Mouse (Mus musculus) left cerebral cortex, postnatal 10 days (tissue): Measurements from ENCODE around the gene Ascl2. TPM values are rescaled to one million over a fixed set of nuclear protein-coding genes. Genes with fewer than 3 reads are reported as not detected.

Experiments
- DNase-seq, 2 experiments: peaks; one replicate each; pipeline ENCODE4 v3.0.0; 2021 to 2022; ENCODE audit warnings: low spot score in 2 of 2, mixed read lengths in 1 of 2; ENCODE audit errors: extremely low spot score in 1 of 2
- intact Hi-C: fragments of 180-260 bp; cut with DNase I; formaldehyde crosslinking; loops from one replicate; pipeline ENCODE4 v1.15.1; 2025
- total RNA-seq, 2 experiments: library from RNA; stranded (reverse); gene quantifications; 2 replicates each; pipeline ENCODE4 v1.2.3; 2021

Gene Ascl2
- total RNA-seq, 2 experiments from 2014 or later, result 0.43 to 0.58 TPM

DNA sequence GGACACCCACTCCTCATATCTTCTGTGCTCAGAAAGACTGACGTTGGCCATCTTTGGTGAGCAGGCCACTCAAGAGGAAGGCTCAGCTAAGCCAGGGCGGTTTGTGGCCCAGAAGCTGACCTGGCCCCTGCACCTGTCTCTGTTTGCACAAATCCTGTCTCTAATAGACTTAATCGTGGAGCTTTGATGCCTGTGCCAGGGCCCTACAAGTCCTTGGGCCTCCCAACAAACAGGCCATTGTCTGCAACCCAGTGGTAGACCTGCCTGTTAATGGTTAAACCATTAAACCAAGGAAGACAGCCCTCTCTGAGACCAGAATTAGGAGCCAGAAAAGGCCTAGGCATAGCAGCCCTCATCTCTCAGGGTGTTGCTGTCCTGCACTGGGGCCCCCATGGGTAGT, 36.6 kb downstream of the Ascl2 start:
- intact Hi-C loops, result no loop called here
- DNase-seq, result no peak

DNA sequence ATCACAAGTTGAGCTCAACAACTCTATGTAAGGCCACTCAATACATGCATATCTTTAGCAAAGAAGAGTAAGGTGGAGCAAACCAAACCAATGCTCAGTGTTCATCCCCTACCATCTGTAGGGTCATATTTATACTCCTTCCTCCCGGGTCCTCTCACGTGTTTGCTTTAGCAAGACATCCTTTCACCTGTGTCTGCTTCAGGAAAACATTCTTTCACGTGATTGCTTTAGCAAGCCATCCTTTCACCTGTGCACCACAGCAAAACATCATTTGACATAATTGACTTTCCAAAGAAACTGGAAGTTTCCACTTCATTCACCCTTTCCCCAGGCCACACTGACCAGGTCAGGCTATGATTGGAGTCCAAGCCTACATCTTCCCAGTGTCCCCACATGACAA, 38.0 kb downstream of the Ascl2 start, which contains the start of gene Th:
Gene Th, minus strand, starts transcription at position 101 of the 400 bp plus-strand sequence.
- intact Hi-C loops, result no loop called here
- DNase-seq, result no peak

DNA sequence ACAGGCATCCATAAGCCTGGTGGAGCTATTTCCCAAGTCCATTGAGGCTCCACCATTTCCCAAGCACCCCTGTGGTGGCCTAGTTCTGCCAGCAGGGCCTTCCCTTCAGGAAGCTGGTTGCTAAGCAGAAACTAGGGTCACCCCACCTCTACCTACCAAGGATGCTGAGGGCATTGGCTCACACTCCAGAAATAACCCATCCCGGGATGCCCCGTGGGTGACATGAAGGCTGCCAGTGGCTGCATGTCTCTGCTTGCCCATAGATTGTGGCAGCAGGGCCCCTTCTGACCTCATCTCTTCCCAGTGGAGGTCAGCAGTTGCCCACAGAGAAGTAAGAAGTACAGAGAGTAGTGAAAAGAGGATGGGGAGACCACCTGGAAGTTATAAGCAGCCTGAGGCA, 39.5 kb downstream of the Ascl2 start:
- DNase-seq, result no peak
- intact Hi-C loops, result no loop called here

DNA sequence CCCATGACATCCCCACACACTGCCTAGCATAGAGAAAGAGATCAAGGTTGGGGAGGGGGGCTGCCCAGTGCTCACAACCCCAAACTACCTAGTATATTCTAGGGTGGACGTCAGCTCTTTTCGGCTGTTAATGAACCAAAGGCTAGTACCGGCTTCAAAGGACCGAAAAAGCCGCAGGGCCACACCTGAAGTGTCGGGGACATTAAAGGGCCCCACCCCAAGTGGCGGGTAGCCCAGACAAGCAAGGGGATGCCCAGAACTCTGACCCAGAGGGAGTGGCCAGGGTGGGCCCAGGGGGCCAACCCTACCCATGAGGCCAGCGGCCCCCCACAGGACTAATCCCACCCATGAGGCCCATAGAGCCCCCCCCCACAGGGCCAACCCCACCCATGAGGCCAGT, 41.8 kb downstream of the Ascl2 start:
- intact Hi-C loops, result no loop called here
- no peak for DNase-seq

DNA sequence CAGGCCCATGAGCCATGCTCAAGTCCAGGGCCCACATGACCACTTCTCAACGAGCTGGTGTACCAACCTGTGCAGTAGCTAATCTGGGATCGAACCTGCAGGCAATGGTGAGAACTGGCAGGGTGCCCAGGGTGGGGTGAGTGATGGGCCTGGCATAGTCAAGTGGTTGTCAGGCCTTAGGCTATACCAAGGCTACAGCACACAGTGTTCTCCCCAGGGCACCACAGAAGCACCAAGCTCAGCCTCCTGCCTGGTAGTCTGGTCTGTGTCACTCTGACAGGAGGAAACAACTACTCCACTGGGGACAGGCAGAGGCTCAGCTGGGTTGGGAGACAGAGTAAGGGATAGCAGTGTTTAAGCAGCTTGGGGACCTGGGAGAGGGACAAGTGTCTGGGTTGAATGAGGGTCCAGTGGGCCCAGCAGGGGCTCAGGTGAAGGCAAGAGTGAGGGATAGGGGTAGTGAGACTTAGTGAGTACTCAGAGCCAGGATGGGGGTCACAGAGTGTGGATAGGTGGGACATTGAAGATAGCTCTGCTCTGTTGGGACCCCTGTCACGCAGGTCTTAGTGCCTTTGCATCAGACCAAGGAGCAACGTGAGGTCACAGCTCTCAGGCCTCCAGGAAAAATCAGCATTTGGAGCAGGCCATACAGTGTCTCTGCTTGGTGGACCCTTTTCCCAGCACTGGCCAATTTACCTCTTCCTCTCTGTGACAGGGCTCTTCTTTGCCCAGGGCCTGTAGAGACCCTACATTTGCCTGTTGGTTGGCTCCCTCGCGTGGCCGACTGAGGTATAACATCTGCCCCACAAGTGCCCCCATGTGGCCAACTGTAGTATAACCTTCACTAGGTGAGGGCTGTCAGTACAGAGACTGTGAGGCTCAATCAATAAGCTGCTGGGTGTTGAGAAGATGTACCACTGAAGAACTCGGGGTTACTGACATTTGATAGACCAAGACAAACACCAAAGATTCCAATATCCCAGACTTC, 50.1 kb downstream of the Ascl2 start:
- intact Hi-C loops, result loop anchor here (2.0 kb wide), 1 partner anchor 24 kb away; no protein-coding TSS in a partner anchor
- DNase-seq, result peak; percentile 61 to 67

DNA sequence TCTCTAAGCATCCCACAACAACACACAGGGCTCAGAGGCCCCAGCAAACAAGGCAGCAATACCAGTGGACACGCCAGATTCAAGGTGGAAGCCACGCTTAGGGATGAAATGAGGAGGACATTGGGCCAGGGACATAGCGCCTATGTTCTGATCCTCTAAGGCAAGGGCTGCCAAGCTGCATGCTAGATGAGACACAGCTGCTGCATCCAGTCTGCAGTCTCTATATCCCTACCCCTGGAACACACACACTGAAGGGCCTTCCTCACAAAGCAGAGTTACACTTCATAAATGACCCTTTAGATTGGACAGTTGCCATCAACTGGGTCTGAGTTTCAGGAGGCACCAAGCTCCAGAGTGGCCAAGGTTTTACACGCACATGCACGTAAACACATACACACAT, 51.4 kb downstream of the Ascl2 start:
- intact Hi-C loops, result loop anchor here (2.0 kb wide), 1 partner anchor 23 kb away; no protein-coding TSS in a partner anchor
- no peak for DNase-seq

Other genes with a start within 250 kb of the Ascl2 start
- not detected for gene Ins2, start 225.9 kb downstream of the Ascl2 start, total RNA-seq
- 1 to 10 TPM; 1.5 to 1.8 TPM for gene Th, start 38.1 kb downstream of the Ascl2 start, total RNA-seq
- under 1 TPM; 0.26 to 0.32 TPM for gene Tspan32, start 35.8 kb upstream of the Ascl2 start, total RNA-seq
- gene Cd81, start 83.5 kb upstream of the Ascl2 start, total RNA-seq, result 100 to 1,000 TPM; 344 to 359 TPM
- 10 to 100 TPM; 43.9 to 45.2 TPM for gene Tssc4, start 100.0 kb upstream of the Ascl2 start, total RNA-seq
- under 1 TPM; 0.21 to 0.26 TPM for gene Trpm5, start 125.4 kb upstream of the Ascl2 start, total RNA-seq
- 1 to 10 TPM; 1.4 to 2.1 TPM for gene Kcnq1, start 137.1 kb upstream of the Ascl2 start, total RNA-seq